Mouse (Mus musculus) myocyte (in vitro differentiated cells): ENCODE measurements at regions not wholly inside any gene's neighbourhood (a gene's known extent, or its start where the extent isn't known, plus 50 kb on each side); places are given as distances from the start of the nearest gene placed in this dataset.

Experiments
- H3K27me3 ChIP-seq: one replicate; pipeline ENCODE4 v1.6.1; 2011; ENCODE audit not compliant: control insufficient read depth, insufficient read depth, insufficient read length
- H3K36me3 ChIP-seq: one replicate; pipeline ENCODE4 v1.6.1; 2011; ENCODE audit not compliant: control insufficient read depth, insufficient read depth
- H3K4me2 ChIP-seq: one replicate; pipeline ENCODE4 v1.6.1; 2011; ENCODE audit warnings: low read depth, control low read depth
- H3K4me3 ChIP-seq: one replicate; pipeline ENCODE4 v1.5.1; 2011; ENCODE audit warnings: mild to moderate bottlenecking, control low read depth, moderate library complexity
- H3K79me2 ChIP-seq: one replicate; pipeline ENCODE4 v1.6.1; 2011; ENCODE audit not compliant: control insufficient read depth, insufficient read depth
- H3ac ChIP-seq: one replicate; pipeline ENCODE4 v1.6.1; 2011; ENCODE audit not compliant: control insufficient read depth, insufficient read length
- CEBPB ChIP-seq: IDR thresholded peaks from 2 replicates; pipeline ENCODE4 v1.6.1; 2011; ENCODE audit warnings: mild to moderate bottlenecking, moderate library complexity; ENCODE audit not compliant: poor library complexity, insufficient read depth, severe bottlenecking
- E2F4 ChIP-seq: IDR thresholded peaks from one replicate; pipeline ENCODE4 v1.6.1; 2011; ENCODE audit warnings: mild to moderate bottlenecking, control low read depth, moderate library complexity; ENCODE audit not compliant: insufficient read depth
- MAX ChIP-seq: IDR thresholded peaks from one replicate; pipeline ENCODE4 v1.6.1; 2011; ENCODE audit warnings: low read depth, mild to moderate bottlenecking, control low read depth
- MYOD1 ChIP-seq, 3 experiments: IDR thresholded peaks; one replicate each; pipeline ENCODE4 v1.6.1; 2011; ENCODE audit warnings: control low read depth in 2 of 3, low read depth in 2 of 3, mild to moderate bottlenecking in 2 of 3, moderate library complexity in 1 of 3; ENCODE audit not compliant: insufficient read length in 2 of 3, control insufficient read depth in 1 of 3
- MYOG ChIP-seq, 3 experiments: IDR thresholded peaks; one replicate each; pipeline ENCODE4 v1.6.1; 2011; ENCODE audit warnings: control low read depth in 2 of 3, low read depth in 2 of 3, mild to moderate bottlenecking in 2 of 3; ENCODE audit not compliant: insufficient read length in 2 of 3, control insufficient read depth in 1 of 3, insufficient read depth in 1 of 3
- POLR2A ChIP-seq: IDR thresholded peaks from one replicate; pipeline ENCODE4 v1.6.1; 2011; ENCODE audit warnings: low read depth, mild to moderate bottlenecking, control low read depth, moderate library complexity; ENCODE audit not compliant: insufficient read length
- POLR2AphosphoS2 ChIP-seq: IDR thresholded peaks from one replicate; pipeline ENCODE4 v1.6.1; 2011; ENCODE audit warnings: low read depth, control low read depth; ENCODE audit not compliant: insufficient read length
- REST ChIP-seq: IDR thresholded peaks from one replicate; pipeline ENCODE4 v1.6.1; 2011; ENCODE audit warnings: mild to moderate bottlenecking, control low read depth, moderate library complexity; ENCODE audit not compliant: insufficient read depth, insufficient read length
- SRF ChIP-seq: IDR thresholded peaks from one replicate; pipeline ENCODE4 v1.6.1; 2011; ENCODE audit warnings: low read depth; ENCODE audit not compliant: control insufficient read depth, insufficient read length
- TCF12 ChIP-seq: IDR thresholded peaks from one replicate; pipeline ENCODE4 v1.6.1; 2011; ENCODE audit warnings: mild to moderate bottlenecking, control low read depth; ENCODE audit not compliant: poor library complexity, insufficient read depth, severe bottlenecking
- TCF3 ChIP-seq: IDR thresholded peaks from one replicate; pipeline ENCODE4 v1.6.1; 2011; ENCODE audit warnings: low read depth, control low read depth; ENCODE audit not compliant: insufficient read length
- USF1 ChIP-seq: IDR thresholded peaks from one replicate; pipeline ENCODE4 v1.6.1; 2011; ENCODE audit warnings: low read depth, mild to moderate bottlenecking, control low read depth, moderate library complexity

GRCm38 (mm10) chr16:58234686-58235085 lies 173.6 kb upstream of the Dcbld2 start:
- no peak for TF ChIP-seq TCF3
- no peak for TF ChIP-seq SRF
- TF ChIP-seq POLR2AphosphoS2: no peak
- TF ChIP-seq MAX: no peak
- TF ChIP-seq TCF12: no peak
- no peak for TF ChIP-seq REST
- no peak for TF ChIP-seq MYOG (IDR thresholded peaks at IDR 0.05; ENCODE audit: control insufficient read depth in 1 of 3, insufficient read depth in 1 of 3, insufficient read length in 2 of 3, low read depth in 2 of 3)
- no peak for TF ChIP-seq MYOD1 (IDR thresholded peaks at IDR 0.05; ENCODE audit: control insufficient read depth in 1 of 3, insufficient read length in 2 of 3, low read depth in 2 of 3)
- no peak for TF ChIP-seq E2F4
- no peak for TF ChIP-seq CEBPB
- no peak for TF ChIP-seq POLR2A
- no peak for TF ChIP-seq USF1
- Histone ChIP-seq H3K79me2 (no peaks in the 10 kb centered on the region), H3K4me2 (no peak overlapping the region), H3K36me3 (no peaks in the 10 kb centered on the region), H3K27me3 (no peaks in the 10 kb centered on the region), H3K4me3 (no peak overlapping the region), H3ac (no peak overlapping the region)

- no peaks in the 10 kb centered on the region for H3K36me3 ChIP-seq
- TF ChIP-seq MYOG (IDR thresholded peaks at IDR 0.05; ENCODE audit: control insufficient read depth in 1 of 3, insufficient read depth in 1 of 3, insufficient read length in 2 of 3, low read depth in 2 of 3) (no peak), SRF (no peak), POLR2A (no peak), REST (no peak), TCF12 (no peak), TCF3 (no peak), MAX (no peak), CEBPB (no peak), POLR2AphosphoS2 (no peak), MYOD1 (IDR thresholded peaks at IDR 0.05; ENCODE audit: control insufficient read depth in 1 of 3, insufficient read length in 2 of 3, low read depth in 2 of 3) (no peak), USF1 (no peak), E2F4 (no peak)
- no peaks in the 10 kb centered on the region for H3K79me2 ChIP-seq
- no peak overlapping the region for H3ac ChIP-seq
- H3K27me3 ChIP-seq: no peaks in the 10 kb centered on the region
- no peak overlapping the region for H3K4me3 ChIP-seq
- H3K4me2 ChIP-seq: no peak overlapping the region
Measured at GRCm38 (mm10) chr16:58236857-58237256, 171.4 kb upstream of the Dcbld2 start.

- TF ChIP-seq REST: no peak
- H3K4me3 ChIP-seq: no peak overlapping the region
- no peak overlapping the region for H3ac ChIP-seq
Measured at GRCm38 (mm10) chr16:58276281-58276680, 132.0 kb upstream of the Dcbld2 start.

DNA sequence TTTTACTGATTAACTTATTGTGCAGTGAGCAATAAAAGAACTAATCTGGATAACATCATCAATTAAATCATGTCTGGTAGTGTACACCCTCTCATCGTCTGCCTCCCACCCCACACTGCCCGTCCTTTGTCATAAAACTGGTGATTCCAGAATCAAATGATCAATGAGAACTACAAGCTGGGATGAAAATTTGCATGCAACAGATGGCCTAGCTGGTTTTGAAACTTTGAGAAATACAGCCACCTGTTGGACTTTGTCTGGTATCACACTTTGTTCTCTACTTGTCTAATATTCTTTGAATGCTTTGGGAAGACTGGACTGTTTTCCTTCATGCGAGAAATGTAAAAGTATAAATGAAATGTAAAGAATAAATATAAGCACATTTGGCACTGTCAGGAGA lies 126.8 kb upstream of the Dcbld2 start:
- TF ChIP-seq E2F4 (no peak), USF1 (no peak), POLR2A (no peak)
- Histone ChIP-seq H3K4me3 (no peak overlapping the region), H3K79me2 (no peaks in the 10 kb centered on the region), H3K4me2 (no peak overlapping the region), H3ac (no peak overlapping the region), H3K36me3 (no peaks in the 10 kb centered on the region), H3K27me3 (no peaks in the 10 kb centered on the region)

More at GRCm38 (mm10) chr16:58276281-58276680, 132.0 kb upstream of the Dcbld2 start:
- no peaks in the 10 kb centered on the region for H3K79me2 ChIP-seq
- H3K27me3 ChIP-seq: no peaks in the 10 kb centered on the region
- no peak overlapping the region for H3K4me2 ChIP-seq
- H3K36me3 ChIP-seq: no peaks in the 10 kb centered on the region

GRCm38 (mm10) chr16:58294457-58294856 lies 113.8 kb upstream of the Dcbld2 start:
- Histone ChIP-seq H3K4me2 (no peak overlapping the region), H3ac (no peak overlapping the region), H3K27me3 (no peaks in the 10 kb centered on the region), H3K4me3 (no peak overlapping the region), H3K79me2 (no peaks in the 10 kb centered on the region), H3K36me3 (no peaks in the 10 kb centered on the region)
- TF ChIP-seq E2F4 (no peak), MAX (no peak), TCF12 (no peak), POLR2A (no peak), TCF3 (no peak), REST (no peak), POLR2AphosphoS2 (no peak), CEBPB (no peak), USF1 (no peak), SRF (no peak), MYOG (IDR thresholded peaks at IDR 0.05; ENCODE audit: control insufficient read depth in 1 of 3, insufficient read depth in 1 of 3, insufficient read length in 2 of 3, low read depth in 2 of 3) (no peak), MYOD1 (IDR thresholded peaks at IDR 0.05; ENCODE audit: control insufficient read depth in 1 of 3, insufficient read length in 2 of 3, low read depth in 2 of 3) (no peak)
